Mouse (Mus musculus) lung, postnatal 36 days (tissue): ENCODE measurements around the gene Itpa.
"Not testable (repeated sequence)": the region's sequence is repeated elsewhere in the genome, so short reads cannot be mapped to it uniquely, and the experiment has no call there.

Experiments
- DNase-seq: peaks from one replicate; pipeline ENCODE4 v3.0.0; 2022; ENCODE audit warnings: mixed read lengths

Itpa gene

DNA sequence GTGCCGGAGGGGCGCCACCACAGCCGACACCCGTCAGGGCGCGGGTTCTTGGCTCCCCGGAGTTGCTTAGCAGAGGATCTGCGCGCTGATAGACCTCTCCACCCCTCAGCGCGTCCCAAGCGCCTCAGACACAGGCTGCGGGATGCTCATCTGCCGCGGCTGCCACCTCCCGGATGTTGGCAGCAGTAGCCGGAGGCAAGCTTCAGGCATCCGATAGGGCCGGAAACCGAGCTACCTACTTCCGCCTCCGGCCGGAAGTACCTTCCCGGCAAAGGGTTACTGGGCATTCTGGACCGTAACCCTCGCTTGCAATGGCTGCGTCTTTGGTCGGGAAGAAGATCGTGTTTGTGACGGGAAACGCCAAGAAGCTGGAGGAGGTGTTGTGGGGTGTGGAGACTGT is at the start of gene Itpa:
Itpa (plus strand) TSS at position 52 of the 400 bp plus-strand sequence.
- peak; percentile 90 for DNase-seq

DNA sequence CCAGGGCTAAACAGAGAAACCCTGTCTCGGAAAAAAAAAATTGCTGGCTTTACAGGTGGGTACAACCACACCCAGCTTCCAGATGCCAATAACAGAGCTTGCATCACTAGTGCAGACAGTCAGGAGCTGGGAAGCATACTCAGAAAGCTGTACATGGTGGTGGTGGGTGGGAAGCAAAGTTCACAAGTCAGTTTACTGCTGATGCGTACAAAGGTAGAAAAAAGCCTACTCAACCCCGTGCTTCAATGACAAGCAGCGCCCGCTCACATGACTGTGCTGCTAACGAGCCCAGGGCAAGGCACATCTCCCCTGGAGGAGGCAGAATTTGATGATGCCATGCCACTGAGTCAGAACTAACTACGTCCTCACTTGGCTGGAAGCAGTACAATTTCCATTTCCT is 48.4 kb upstream of the Itpa start:
- no peak for DNase-seq

DNA sequence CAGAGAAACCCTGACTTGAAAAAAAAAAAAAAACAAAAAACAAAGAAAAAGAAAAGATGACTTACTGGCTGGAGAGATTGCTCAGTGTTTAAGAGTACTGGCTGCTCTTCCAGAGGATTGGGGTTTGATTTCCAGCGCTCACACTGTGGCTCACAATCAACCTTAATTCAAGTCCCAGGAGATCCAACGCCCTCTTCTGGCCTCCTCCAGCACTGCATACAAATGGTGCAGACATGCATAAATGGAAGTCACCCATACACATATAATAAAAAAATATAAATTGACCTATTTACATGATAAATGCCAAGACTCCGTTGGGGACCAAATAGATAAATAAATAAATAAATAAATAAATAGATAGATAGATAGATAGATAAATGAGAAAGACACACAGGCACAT is 39.0 kb upstream of the Itpa start:
- no peak for DNase-seq

DNA sequence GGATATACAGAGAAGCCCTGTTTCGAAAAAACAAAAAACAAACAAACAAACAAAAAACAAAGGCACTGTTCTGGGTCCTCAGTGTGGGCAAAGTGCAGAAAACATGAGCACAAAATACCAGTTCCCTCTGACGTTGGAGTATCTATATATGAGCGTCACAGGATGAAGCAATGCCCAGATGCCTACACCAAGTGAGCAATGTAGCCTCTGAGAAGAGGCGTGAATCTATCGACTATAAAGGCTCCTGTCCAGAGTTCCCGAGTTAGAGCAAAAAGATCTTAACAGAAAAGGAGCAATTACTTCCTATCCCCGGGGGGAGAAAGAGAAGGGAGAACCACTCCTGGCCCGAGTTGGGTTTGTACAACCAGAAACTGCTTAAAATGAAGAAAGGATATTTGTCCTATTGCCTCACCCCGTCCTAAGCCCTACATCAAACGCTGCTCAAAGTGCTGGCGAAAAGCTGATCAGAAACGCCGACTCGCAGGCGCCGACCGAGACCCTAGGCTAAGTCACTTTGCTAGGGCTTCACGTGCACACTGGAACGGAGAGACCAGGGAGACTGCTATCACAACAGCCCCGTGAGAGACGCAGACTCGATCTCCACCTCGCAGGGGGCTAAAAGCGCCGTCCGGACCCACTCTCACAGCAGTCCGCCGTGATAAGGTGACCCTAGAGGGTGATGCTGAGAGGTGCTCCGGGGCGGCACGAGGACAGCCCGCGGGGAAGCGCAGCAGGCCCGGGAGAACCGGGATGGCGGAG is 38.2 kb upstream of the Itpa start:
- no peak for DNase-seq

DNA sequence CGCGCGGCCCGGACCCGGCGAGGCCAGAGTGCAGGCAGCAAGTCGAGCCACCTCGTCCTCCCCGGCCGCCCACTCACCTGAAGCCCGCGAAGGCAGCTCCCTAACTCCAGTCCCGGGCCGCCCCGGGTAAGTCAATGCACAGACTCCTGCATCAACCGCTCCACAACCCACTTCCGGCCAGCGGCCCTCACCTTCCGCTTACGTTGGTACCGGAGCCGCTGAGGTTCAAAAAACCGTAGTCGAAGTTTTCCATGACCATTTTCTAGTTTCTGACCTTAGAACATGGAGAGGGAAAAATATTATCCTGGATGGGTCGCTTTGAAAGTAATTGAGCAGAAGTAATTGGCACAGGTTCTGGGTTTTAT is 37.6 kb upstream of the Itpa start, which contains the start of the genes Fastkd5 and Ubox5:
Fastkd5 (minus strand) TSS at position 189 of the 365 bp plus-strand sequence.
Ubox5 (minus strand) TSS at position 200 of the 365 bp plus-strand sequence.
- DNase-seq: peak; percentile 96

DNA sequence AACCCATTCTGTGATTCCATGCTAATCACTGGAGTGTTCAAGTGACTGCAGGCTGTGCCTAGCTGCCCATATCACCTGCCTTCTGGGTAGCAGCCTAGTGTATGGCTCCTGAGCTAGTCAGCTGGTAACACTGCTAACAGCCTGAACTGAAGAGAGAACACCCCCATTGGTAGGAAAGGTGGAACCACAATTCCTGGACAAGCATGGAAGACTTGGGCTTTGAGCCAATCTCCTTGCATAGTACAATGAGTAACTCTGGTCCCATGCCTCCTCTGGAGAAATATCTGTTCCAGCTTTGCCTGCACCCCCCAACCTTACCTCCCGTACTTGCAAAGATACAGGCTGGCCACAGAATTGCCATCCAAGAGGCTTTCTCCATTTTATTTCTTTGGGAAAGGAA is 35.0 kb upstream of the Itpa start:
- DNase-seq: no peak

DNA sequence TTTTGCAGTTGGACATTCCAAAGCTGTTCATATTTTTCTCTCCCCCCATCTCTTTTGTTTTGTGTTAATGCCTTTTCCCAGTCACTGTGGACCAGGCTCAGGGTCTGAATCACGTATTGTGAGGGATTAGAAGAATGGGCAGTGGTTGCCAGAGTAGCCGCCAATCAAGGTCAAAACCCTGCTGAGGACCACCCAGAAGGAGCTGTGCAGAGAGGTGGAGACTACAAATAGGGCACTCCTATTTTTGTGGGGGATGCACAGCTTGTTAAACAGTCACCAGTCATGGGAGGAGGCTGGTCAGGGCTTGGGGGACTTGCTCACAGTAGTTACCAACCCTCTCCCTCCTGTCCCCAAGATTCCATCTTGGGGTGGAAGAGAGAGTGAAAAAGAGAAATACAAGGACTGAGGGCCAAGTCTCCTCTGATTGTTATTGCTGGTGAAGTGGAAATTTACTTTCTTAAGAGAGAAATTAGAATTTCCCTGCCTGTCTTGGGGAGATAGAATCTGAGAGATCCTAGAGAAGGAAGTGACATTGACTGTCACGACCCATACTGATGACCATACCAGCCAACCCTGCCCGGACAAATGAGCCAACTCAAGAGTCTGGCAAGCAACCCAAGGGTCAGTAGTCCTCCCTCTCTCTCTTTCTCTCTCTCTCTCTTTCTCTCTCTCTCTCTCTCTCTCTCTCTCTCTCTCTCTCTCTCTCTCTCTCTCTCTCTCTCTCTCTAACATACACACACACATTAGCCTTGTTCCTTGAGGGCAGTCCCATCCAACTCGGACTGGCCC is 34.3 kb upstream of the Itpa start:
- no peak for DNase-seq

DNA sequence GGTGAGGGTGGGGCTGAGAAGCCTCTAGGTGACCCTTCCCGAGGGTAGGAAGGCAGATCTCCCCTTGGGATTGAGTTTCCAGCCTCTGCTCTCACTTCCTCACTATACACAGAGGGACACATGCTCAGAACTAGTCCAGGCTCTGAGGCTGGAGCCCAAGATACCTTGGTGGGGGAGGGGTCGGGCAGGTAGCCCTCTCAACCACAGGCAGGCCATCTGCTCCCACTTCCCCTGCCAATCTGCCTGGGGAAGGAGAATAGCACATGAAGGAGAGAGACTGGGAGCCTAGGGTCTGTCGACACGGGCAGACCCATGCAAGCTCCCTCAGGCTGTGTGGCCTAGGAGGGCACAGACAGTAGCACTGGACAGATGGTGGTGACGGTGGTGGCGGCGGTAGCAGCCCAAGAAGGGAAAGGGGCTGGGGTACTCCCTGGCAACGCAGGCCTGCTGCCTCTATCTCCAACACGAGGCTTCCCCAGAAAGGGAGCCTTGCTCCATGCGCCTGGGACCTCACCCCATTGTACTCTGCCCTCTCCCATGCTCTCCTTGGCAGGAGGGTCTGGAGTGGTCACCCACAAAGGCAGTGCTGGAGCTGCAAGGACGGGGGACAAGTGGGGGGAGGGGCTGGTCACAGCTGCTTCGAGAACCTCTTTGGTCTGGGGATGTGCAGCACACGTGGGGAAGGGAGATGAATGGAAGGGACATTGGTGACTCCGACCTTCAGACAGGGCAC is 33.2 kb upstream of the Itpa start:
- no peak for DNase-seq

DNA sequence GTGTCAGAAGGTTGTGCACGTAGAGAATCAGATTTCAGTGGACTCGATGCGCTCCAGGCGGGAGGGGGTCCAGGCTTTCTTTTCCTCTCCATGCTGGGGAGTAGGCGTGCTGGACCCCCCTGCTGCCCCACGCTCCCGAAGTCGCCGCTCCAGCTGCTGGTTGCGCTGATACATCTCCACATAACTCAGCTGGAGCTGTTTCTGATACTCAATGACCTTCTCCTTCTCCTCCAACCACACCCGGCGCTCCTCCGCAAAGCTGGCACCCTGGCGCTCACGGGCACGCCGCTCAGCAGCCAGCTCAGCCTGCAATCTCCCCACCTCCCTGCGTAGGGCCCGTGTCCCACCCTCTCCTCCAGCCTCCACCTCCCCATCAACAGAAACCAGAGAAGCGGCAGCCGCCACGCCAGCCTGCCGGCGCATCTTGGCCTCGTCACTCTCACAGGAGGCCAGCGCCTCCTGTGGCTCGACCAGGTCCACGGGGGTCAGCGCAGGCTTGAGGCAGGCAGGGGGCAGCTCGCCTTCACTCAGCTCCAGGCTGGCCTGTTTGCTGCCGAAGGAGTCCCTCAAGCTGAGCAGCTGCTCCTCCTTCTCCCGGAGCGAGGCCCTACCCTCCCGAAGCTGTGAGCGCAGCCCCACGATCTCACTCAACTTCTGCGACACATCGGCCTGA is 32.5 kb upstream of the Itpa start:
- no peak for DNase-seq

DNA sequence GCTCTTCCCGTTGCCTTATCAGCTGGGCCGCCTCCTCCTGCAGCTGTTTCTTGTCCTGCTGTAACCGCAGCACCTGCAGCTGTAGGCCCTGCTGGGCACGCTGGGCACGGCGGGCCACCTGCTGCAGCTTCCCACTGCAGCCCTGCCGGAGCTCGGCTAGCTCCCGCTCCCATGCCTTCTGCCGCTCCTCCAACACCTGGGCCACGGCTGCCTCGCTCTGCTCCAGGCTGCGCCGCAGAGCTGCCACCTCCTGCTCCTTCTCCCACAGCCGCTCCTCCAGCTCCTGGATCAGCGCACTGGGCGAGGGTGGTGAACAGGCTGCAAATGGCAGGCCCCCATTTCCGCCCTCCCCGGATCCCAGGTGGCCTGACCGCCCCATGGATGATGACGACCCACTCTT is 31.6 kb upstream of the Itpa start:
- DNase-seq: no peak

DNA sequence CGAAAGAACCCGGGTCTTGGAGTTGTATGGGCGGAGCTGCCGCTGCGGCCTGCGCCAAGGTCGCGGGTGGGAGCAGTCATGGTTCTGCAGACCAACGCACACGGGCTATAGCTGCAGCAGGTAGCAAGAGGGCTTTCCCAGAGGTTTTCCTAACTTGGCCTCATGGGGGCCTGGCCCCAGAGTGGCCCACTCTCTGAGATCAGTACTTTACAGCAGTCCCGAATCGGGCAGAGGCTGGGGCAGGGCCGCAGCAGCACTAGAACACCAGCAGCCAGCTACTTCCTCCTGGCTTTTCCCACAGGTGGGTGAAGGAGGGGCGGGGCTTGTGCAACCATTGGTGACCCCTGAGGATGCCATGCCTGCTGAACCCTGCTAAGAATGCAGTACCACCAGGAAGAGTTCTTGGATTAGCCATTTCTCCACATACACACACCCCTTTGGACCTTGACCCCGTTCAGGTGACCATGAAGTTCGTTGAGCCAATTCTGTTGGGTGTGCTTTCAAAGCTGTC is 29.3 kb upstream of the Itpa start:
- DNase-seq: no peak

DNA sequence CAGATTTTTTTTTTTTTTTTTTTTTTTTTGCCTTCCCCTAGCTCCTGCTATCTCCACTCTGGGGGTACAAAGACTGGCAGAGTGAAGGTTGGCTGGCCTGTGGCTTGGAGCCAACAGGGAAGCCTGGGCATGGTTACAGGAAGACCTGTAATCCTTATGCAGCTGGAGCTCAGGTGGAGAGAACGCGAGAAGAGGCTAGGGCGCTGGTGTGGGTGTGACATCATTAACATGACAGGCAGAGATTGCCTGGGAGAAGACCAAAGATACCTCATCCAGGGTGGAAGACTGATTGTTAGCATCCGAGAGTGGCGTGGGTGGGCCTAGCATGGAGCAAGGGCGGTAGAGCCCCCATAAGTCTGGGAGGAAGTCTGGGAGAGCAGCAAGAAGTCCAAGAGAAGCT is 28.1 kb upstream of the Itpa start:
- no peak for DNase-seq

DNA sequence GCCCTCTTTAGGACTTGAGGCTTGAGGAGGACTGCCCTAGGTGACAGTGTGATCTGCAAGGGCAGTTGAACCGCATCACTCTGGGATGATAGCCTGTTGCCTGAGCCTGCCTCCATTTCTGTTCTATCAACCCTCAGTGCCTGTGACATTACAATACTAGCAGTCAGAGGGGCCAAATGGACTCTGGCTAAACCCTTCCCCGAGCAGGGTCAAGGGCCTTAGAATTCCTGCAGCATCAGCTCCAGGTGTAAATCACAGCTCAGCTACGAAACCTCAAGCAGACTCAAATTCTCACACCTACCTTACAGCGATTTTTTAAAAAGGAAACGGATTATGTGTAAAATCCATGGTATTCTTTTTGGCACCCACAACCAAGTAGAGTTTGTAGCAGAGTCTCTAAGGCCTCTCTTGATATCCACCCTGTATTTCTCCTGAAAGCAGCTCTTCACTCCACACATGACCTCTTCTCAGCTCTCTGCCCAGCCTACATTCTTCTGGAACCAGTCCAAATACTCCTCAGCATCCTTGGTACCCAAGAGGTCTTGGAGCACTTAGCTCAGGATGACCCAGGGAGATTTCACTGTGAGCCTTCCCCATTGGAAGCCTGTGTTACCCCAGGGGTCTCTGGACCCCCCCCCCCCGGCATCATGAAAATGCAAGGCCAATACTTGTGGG is 25.9 kb upstream of the Itpa start:
- DNase-seq: no peak

DNA sequence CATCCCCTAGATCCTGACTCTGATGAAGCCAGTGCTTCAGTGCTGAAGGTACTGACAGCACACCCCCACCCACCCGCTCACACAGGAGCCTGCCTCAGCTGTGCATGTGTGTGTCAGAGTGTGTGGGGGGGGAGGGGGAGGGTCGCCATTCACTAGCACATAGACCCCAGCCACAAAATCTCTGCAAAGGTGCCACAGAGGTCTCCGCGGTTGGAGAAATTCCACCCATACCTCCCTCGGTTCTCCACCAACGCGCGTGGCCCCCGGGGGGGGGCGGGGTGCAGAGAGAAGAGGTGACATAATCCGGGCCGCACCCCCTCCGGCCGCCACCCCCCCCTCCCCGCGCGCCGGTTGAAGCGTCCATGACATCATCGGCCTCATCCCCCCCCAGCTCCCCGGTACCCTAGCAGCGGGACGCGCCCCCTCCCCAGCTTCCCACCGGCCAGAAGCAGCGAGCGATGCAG is 25.2 kb upstream of the Itpa start:
- no peak for DNase-seq

DNA sequence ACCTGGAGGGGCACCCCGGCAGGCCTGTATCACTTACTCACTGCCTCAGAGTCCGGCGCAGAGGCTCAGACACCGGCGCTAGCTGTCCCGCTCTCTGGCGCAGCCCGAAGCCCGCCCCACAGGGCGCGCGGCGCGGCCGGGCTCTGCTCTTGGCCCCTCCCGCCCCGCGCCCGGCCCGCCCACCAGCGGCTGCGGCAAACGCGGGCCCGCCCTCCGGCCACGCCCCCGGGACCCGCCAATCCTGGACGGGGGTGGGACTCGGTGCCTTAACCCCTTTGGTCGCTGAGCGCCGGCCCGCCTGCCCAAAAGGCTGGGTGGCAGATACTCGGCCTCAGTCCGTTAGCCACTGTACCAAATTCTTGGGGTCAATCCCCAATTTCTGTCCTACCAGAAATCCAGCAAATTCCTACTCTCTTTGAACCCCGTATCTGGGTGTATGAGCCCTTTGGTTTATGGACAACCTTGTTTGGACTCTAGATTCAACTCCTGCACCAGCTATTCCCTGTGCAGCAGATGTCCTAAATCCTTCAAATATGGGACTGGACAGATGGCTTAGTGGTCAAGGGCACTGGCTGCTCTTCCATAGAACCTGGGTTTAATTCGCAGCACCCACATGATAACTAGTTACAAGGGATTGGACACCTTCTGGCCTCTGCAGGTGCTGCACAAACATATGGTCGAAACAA is 24.6 kb upstream of the Itpa start, which contains the start of gene Lzts3:
Lzts3 (minus strand) TSS at position 120 of the 686 bp plus-strand sequence.
- DNase-seq: peak; percentile 95

DNA sequence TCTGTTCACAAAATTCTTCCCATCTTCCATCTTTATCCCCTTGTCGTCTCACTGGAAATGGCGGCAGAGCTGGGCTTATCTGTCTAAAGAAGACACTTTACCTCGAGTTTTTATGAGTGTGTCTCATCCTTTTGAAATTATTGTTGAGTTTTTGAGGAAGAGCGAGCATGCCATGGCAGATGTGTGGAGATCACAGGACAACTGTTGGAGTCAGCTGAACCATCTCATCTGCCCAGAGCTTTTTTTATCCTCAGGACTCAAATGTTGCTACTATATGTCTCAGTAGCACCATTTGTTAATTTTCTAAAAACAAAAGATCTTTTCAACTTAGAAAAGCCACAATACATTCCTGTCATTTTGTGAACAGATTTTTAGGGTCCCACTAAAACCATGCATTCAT is 22.2 kb upstream of the Itpa start:
- DNase-seq: no peak

DNA sequence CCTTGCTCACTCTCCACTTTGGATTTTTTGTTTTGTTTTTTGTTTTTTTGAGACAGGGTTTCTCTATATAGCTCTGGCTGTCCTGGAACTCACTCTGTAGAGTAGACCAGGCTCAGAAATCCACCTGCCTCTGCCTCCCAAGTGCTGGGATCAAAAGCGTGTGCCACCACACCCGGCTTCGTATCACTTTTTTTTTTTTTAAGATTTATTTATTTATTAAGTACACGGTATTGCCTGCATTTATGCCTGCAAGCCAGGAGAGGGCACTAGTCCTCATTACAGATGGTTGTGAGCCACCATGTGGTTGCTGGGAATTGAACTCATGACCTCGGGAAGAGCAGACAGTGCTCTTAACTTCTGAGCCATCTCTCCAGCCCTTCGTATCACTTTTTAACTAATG is 18.4 kb upstream of the Itpa start:
- DNase-seq: not testable (repeated sequence)

DNA sequence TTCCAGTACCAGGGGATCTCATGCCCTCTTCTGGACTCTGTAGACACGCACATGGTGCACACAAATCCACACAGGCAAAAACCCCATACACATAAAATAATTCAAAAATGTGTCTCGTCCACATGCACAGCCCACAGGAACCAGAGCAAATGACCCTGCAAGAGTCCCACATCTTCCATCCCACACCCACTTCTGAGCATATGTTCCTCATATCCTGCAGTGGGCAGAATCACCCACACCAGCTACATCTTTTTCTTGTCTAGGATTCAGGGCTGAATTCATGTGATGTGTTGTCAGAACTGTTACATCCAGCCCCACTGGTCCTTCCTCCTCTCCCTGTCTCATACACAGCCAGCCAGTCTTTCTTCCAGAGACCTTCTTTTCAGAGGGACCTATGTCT is 14.1 kb upstream of the Itpa start:
- DNase-seq: no peak

DNA sequence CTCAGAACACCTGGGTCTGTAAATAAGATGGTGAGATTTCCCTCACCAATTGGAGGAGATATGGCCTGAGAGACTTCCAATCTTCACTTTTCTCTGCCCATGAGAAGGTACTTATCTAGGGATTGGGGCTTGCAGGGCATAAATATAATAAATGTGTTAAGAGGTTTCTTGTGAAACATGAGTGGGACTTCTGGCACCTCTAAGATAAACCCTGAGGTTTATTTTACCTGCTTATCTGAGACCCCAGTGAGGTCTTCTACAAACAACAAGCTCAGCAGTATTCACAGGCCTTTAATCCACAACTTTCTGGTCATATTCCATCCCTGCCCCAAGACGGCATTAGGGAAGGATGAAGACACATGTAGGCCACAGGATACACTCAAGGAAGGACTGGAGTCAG is 13.7 kb upstream of the Itpa start:
- DNase-seq: no peak

DNA sequence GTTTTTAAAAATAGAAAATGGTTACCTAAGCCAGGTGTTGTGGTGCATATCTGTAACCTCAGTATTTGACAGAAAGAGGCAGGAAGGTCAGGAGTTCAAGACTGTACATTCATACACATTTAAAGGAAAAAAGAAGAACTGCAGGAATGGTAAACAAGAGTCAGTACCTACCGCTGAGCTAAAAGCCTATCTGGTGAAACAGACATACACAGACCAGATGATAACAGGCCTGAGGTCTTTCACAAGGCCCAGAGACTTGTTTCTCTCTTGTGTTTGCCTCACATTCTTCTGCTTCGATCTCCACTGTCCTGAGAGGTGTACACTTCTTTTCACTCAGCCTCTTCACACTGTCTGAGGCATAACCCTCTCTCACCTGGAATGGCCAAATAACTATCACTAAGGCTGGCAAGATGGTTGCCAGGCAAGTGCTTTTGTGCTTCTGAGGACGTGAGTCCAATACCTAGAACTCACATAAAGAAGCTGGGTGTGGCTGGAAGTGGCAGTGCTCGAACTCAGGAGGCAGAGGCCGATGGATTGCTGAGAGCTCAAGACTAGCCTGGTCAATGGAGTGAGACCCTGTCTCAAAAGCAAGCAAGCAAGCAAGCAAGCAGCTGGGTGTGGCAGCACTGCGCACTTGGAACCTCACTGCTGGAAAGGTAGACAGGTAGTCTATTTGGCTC is 11.6 kb upstream of the Itpa start:
- DNase-seq: no peak

DNA sequence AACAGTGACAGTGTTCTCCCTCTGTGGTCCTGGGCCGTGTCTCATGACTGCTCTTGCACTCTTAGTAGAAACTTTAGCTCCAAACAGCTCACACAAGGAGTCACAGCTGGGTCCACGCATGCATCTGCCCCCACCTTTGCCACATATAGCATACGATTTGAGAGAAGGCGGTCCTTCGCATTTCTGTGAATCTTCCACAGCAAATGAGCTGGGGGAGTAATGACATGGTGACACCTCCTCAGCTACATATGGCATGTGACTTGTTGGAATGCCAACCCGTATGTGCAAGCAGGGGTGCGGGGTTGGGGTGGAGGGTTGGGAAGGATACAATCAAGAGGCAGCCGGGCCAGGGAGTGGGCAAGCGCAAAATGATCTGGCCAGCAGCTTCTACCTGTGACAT is 10.9 kb upstream of the Itpa start:
- DNase-seq: no peak
